Mouse (Mus musculus): ENCODE measurements around the gene Deup1. TPM values are rescaled to one million over a fixed set of nuclear protein-coding genes. Genes with fewer than 3 reads are reported as not detected.

Gene Deup1
- polyA plus RNA-seq, 1 experiment: 0.08 TPM

GRCm38 (mm10) chr9:15617061-15617460 lies 10.7 kb downstream of the Deup1 start:
- WGBS: 88% methylated on average over 7 of the region's 7 CpGs

GRCm38 (mm10) chr9:15616471-15616870 lies 11.3 kb downstream of the Deup1 start:
- Histone ChIP-seq H3K27ac (ENCODE audit: control insufficient read depth, insufficient read depth, low read length) (no peak overlapping the region), H3K36me3 (ENCODE audit: control insufficient read depth, insufficient read depth, low read length) (no peaks in the 10 kb centered on the region), H3K4me1 (replicated peaks; ENCODE audit: control insufficient read depth, insufficient read depth, low read length) (no peaks in the 10 kb centered on the region), H3K4me3 (ENCODE audit: control insufficient read depth, insufficient read depth, low read length) (no peak overlapping the region), H3K27me3 (ENCODE audit: control insufficient read depth, insufficient read depth, low read length) (no peaks in the 10 kb centered on the region)
- TF ChIP-seq POLR2A (IDR thresholded peaks at IDR 0.05; ENCODE audit: control insufficient read depth, extremely low read depth, insufficient read depth, low read length, poor library complexity) (no peak), CTCF (IDR thresholded peaks at IDR 0.05; ENCODE audit: borderline replicate concordance, control insufficient read depth, extremely low read depth, insufficient read depth, low read length, poor library complexity) (no peak)
- WGBS: 90% methylated on average over 6 of the region's 6 CpGs
- DNase-seq: no peak

More at GRCm38 (mm10) chr9:15617061-15617460, 10.7 kb downstream of the Deup1 start:
- Histone ChIP-seq H3K36me3 (ENCODE audit: control insufficient read depth, insufficient read depth, low read length) (no peaks in the 10 kb centered on the region), H3K27ac (ENCODE audit: control insufficient read depth, insufficient read depth, low read length) (no peak overlapping the region), H3K4me3 (ENCODE audit: control insufficient read depth, insufficient read depth, low read length) (no peak overlapping the region), H3K27me3 (ENCODE audit: control insufficient read depth, insufficient read depth, low read length) (no peaks in the 10 kb centered on the region), H3K4me1 (replicated peaks; ENCODE audit: control insufficient read depth, insufficient read depth, low read length) (no peaks in the 10 kb centered on the region)
- DNase-seq: no peak
- TF ChIP-seq CTCF (IDR thresholded peaks at IDR 0.05; ENCODE audit: borderline replicate concordance, control insufficient read depth, extremely low read depth, insufficient read depth, low read length, poor library complexity) (no peak), POLR2A (IDR thresholded peaks at IDR 0.05; ENCODE audit: control insufficient read depth, extremely low read depth, insufficient read depth, low read length, poor library complexity) (no peak)

GRCm38 (mm10) chr9:15609280-15609930 lies 18.3 kb downstream of the Deup1 start:
- H3K27me3 ChIP-seq (ENCODE audit: control insufficient read depth, insufficient read depth, low read length): no peaks in the 10 kb centered on the region
- WGBS: 97% methylated on average over 5 of the region's 5 CpGs
- TF ChIP-seq POLR2A (IDR thresholded peaks at IDR 0.05; ENCODE audit: control insufficient read depth, extremely low read depth, insufficient read depth, low read length, poor library complexity) (no peak), CTCF (IDR thresholded peaks at IDR 0.05; ENCODE audit: borderline replicate concordance, control insufficient read depth, extremely low read depth, insufficient read depth, low read length, poor library complexity) (no peak)
- H3K4me1 ChIP-seq (replicated peaks; ENCODE audit: control insufficient read depth, insufficient read depth, low read length): no peaks in the 10 kb centered on the region
- H3K27ac ChIP-seq (ENCODE audit: control insufficient read depth, insufficient read depth, low read length): no peak overlapping the region
- H3K4me3 ChIP-seq (ENCODE audit: control insufficient read depth, insufficient read depth, low read length): no peak overlapping the region
- no peaks in the 10 kb centered on the region for H3K36me3 ChIP-seq (ENCODE audit: control insufficient read depth, insufficient read depth, low read length)
- no peak for DNase-seq

- Histone ChIP-seq H3K27me3 (ENCODE audit: control insufficient read depth, insufficient read depth, low read length) (no peaks in the 10 kb centered on the region), H3K4me3 (ENCODE audit: control insufficient read depth, insufficient read depth, low read length) (no peak overlapping the region), H3K27ac (ENCODE audit: control insufficient read depth, insufficient read depth, low read length) (no peak overlapping the region), H3K4me1 (replicated peaks; ENCODE audit: control insufficient read depth, insufficient read depth, low read length) (no peaks in the 10 kb centered on the region), H3K36me3 (ENCODE audit: control insufficient read depth, insufficient read depth, low read length) (no peaks in the 10 kb centered on the region)
- WGBS: 86% methylated on average over 2 of the region's 2 CpGs
- no peak for DNase-seq
- TF ChIP-seq POLR2A (IDR thresholded peaks at IDR 0.05; ENCODE audit: control insufficient read depth, extremely low read depth, insufficient read depth, low read length, poor library complexity) (no peak), CTCF (IDR thresholded peaks at IDR 0.05; ENCODE audit: borderline replicate concordance, control insufficient read depth, extremely low read depth, insufficient read depth, low read length, poor library complexity) (no peak)
These were observed 20.1 kb downstream of the Deup1 start for GRCm38 (mm10) chr9:15607601-15608000.

GRCm38 (mm10) chr9:15603156-15603555 lies 24.6 kb downstream of the Deup1 start:
- no peak overlapping the region for H3K27ac ChIP-seq (ENCODE audit: control insufficient read depth, insufficient read depth, low read length)
- no peaks in the 10 kb centered on the region for H3K27me3 ChIP-seq (ENCODE audit: control insufficient read depth, insufficient read depth, low read length)
- WGBS: 90% methylated on average over 8 of the region's 8 CpGs
- H3K36me3 ChIP-seq (ENCODE audit: control insufficient read depth, insufficient read depth, low read length): no peaks in the 10 kb centered on the region
- no peak overlapping the region for H3K4me3 ChIP-seq (ENCODE audit: control insufficient read depth, insufficient read depth, low read length)
- DNase-seq: no peak
- TF ChIP-seq POLR2A (IDR thresholded peaks at IDR 0.05; ENCODE audit: control insufficient read depth, extremely low read depth, insufficient read depth, low read length, poor library complexity) (no peak), CTCF (IDR thresholded peaks at IDR 0.05; ENCODE audit: borderline replicate concordance, control insufficient read depth, extremely low read depth, insufficient read depth, low read length, poor library complexity) (no peak)
- H3K4me1 ChIP-seq (replicated peaks; ENCODE audit: control insufficient read depth, insufficient read depth, low read length): no peaks in the 10 kb centered on the region

- 73% methylated on average over 5 of the region's 5 CpGs for WGBS
- H3K27ac ChIP-seq (ENCODE audit: control insufficient read depth, insufficient read depth, low read length): no peak overlapping the region
- H3K4me1 ChIP-seq (replicated peaks; ENCODE audit: control insufficient read depth, insufficient read depth, low read length): no peaks in the 10 kb centered on the region
- H3K4me3 ChIP-seq (ENCODE audit: control insufficient read depth, insufficient read depth, low read length): no peak overlapping the region
- TF ChIP-seq CTCF (IDR thresholded peaks at IDR 0.05; ENCODE audit: borderline replicate concordance, control insufficient read depth, extremely low read depth, insufficient read depth, low read length, poor library complexity): no peak
- no peak for TF ChIP-seq POLR2A (IDR thresholded peaks at IDR 0.05; ENCODE audit: control insufficient read depth, extremely low read depth, insufficient read depth, low read length, poor library complexity)
- no peak for DNase-seq
- H3K36me3 ChIP-seq (ENCODE audit: control insufficient read depth, insufficient read depth, low read length): no peaks in the 10 kb centered on the region
- no peaks in the 10 kb centered on the region for H3K27me3 ChIP-seq (ENCODE audit: control insufficient read depth, insufficient read depth, low read length)
These were observed 26.7 kb downstream of the Deup1 start for GRCm38 (mm10) chr9:15600859-15601540.

All from thymus, adult 2 months (tissue).